Comparison of ENCODE assay signal across 10 mouse cellular contexts in the genomic region with DNA sequence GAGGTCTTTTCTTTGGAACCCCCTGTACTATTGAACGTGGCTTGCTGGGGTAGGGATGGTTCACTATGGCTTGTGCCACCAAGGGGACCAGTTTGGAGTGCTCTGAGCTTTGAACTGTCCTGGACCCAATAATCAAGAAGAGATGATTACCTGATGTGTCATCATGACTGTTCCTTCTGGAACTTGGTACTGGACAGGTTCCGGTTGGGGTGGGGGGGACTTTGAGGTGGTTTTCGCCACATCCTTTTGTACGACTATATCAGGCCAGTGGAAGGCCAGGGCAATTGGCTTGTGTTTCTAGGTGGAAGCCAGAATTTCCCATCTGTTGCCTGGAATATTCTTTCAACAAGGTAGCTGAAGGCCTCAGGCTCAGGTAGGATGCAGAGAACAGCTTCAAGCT.
"Had no signal": no experiment of that assay in that cellular context is flagged by ENCODE, and none has a peak within 500 bp of the region (broad histone marks: within the 10 kb centered on the region; RNA-seq: fewer than 3 reads in every experiment).

No protein-coding gene starts in this region.

- H3K9ac ChIP-seq: liver, embryonic 15.5 days; midbrain, embryonic 15.5 days; stomach, embryonic 15.5 days had no signal

- H3K4me1 ChIP-seq: midbrain, embryonic 15.5 days; stomach, embryonic 15.5 days had no signal

- H3K27ac ChIP-seq: kidney, postnatal 0 days; left cerebral cortex, adult 2 months; liver, embryonic 15.5 days; midbrain, embryonic 15.5 days; stomach, embryonic 15.5 days had no signal

- DNase-seq: kidney, adult 8-10 months; lung, adult 2 months; lung, postnatal 10 days; thymus, postnatal 4 days had no signal

- H3K9me3 ChIP-seq: limb, embryonic 10.5 days; liver, embryonic 15.5 days; midbrain, embryonic 15.5 days; stomach, embryonic 15.5 days had no signal

- H3K27me3 ChIP-seq: liver, embryonic 15.5 days; midbrain, embryonic 15.5 days; stomach, embryonic 15.5 days had no signal

- H3K36me3 ChIP-seq: limb, embryonic 10.5 days; liver, embryonic 15.5 days; midbrain, embryonic 15.5 days; stomach, embryonic 15.5 days had no signal
